Mouse (Mus musculus) E14TG2a.4 (cell line): ENCODE results near the gene Mfsd13b.
"Not testable (repeated sequence)": the region's sequence is repeated elsewhere in the genome, so short reads cannot be mapped to it uniquely, and the experiment has no call there.

Experiments
- CTCF ChIP-seq: conservative IDR thresholded peaks from 2 replicates; pipeline ENCODE4 v1.5.1; 2014; ENCODE audit warnings: low read length
- NANOG ChIP-seq: IDR thresholded peaks from 2 replicates; pipeline ENCODE4 v1.6.1; 2014; ENCODE audit warnings: borderline replicate concordance, low read length, mixed read lengths
- POU5F1 ChIP-seq: IDR thresholded peaks from 2 replicates; pipeline ENCODE4 v1.6.1; 2014; ENCODE audit warnings: low read length, borderline replicate concordance

DNA sequence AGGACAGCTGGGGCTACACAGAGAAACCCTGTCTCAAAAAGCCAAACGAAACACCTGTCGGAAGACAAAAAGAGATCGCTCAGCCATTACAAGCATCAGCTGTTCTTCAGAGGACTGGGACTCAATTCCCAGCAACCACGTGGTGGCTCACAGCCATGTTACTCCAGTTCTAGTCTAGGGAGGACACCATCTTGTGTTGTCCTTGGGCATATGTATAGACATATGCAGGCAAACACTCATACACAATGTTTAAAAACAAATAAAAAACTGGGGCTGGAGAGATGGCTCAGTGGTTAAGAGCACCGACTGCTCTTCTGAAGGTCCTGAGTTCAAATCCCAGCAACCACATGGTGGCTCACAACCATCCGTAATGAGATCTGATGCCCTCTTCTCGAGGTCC, 28.7 kb upstream of the Mfsd13b start:
- TF ChIP-seq CTCF, NANOG, POU5F1: not testable (repeated sequence)
